Mouse (Mus musculus): ENCODE results near the gene Tkt.

- TF ChIP-seq EP300 (IDR thresholded peaks at IDR 0.05; ENCODE audit: insufficient read depth, low read depth, low read length), result no peak
- TF ChIP-seq POLR2A (IDR thresholded peaks at IDR 0.05; ENCODE audit: insufficient read depth, low read length), result no peak
- TF ChIP-seq CTCF (IDR thresholded peaks at IDR 0.05; ENCODE audit: low read depth, low read length), result no peak
These were observed 16.3 kb upstream of the Tkt start for GRCm38 (mm10) chr14:30531896-30532295.
